Mouse (Mus musculus) liver, embryonic 14.5 days (tissue): ENCODE measurements around the gene Pbrm1. TPM values are rescaled to one million over a fixed set of nuclear protein-coding genes. Genes with fewer than 3 reads are reported as not detected.

Experiments used
- ATAC-seq: fragments of 200-750 bp; cut with Nextera tagmentation; 2 replicates; pipeline ENCODE4 v1.8.0; 2017; ENCODE audit warnings: moderate number of reproducible peaks, mild to moderate bottlenecking, moderate library complexity; ENCODE audit not compliant: insufficient read depth
- DNase-seq, 3 experiments: peaks; one replicate each; pipeline ENCODE4 v3.0.0-alpha.2; 2012 to 2013; ENCODE audit warnings: low read depth in 3 of 3, low spot score in 3 of 3
- H3K27ac ChIP-seq: fragments of 300-500 bp; sonication (generic); 2 replicates; pipeline ENCODE4 v1.5.1; 2014; ENCODE audit warnings: moderate library complexity, mild to moderate bottlenecking, control low read depth, inconsistent platforms
- H3K27me3 ChIP-seq: fragments of 300-500 bp; sonication (generic); 2 replicates; pipeline ENCODE4 v1.6.1; 2014; ENCODE audit warnings: mild to moderate bottlenecking, low read length, moderate library complexity; ENCODE audit not compliant: control insufficient read depth, insufficient read depth
- H3K36me3 ChIP-seq: fragments of 300-500 bp; sonication (generic); replicated peaks from 2 replicates; pipeline ENCODE4 v1.6.1; 2014; ENCODE audit warnings: low read depth; ENCODE audit not compliant: control insufficient read depth, insufficient read depth
- H3K4me1 ChIP-seq, 2 experiments: fragments of 200-500 bp in 1 of 2; fragments of 300-500 bp in 1 of 2; sonication (generic) in 1 of 2; replicated peaks; 2 replicates each; pipeline ENCODE4 v1.6.1; 2012 to 2014; ENCODE audit warnings: antibody characterized with exemption in 1 of 2, inconsistent platforms in 1 of 2, low read length in 1 of 2; ENCODE audit not compliant: control insufficient read depth in 2 of 2, insufficient read depth in 2 of 2
- H3K4me2 ChIP-seq: fragments of 300-500 bp; sonication (generic); 2 replicates; pipeline ENCODE4 v1.6.1; 2014; ENCODE audit warnings: low read depth, mild to moderate bottlenecking, control low read depth, moderate library complexity
- H3K4me3 ChIP-seq, 2 experiments: fragments of 200-500 bp in 1 of 2; fragments of 300-500 bp in 1 of 2; sonication (generic) in 1 of 2; 2 replicates each; pipeline ENCODE4 v1.5.1; 2012 to 2014; ENCODE audit warnings: low read depth in 2 of 2, low read length in 2 of 2, mild to moderate bottlenecking in 2 of 2, control low read depth in 1 of 2, inconsistent platforms in 1 of 2, moderate library complexity in 1 of 2; ENCODE audit not compliant: insufficient read depth in 1 of 2
- H3K9ac ChIP-seq: fragments of 300-500 bp; sonication (generic); replicated peaks from 2 replicates; pipeline ENCODE4 v1.6.1; 2014; ENCODE audit warnings: mild to moderate bottlenecking, control low read depth, moderate library complexity
- H3K9me3 ChIP-seq: fragments of 300-500 bp; sonication (generic); 2 replicates; pipeline ENCODE4 v1.6.1; 2016; ENCODE audit warnings: low read length, mixed read lengths; ENCODE audit not compliant: control insufficient read depth
- CTCF ChIP-seq: IDR thresholded peaks from 2 replicates; pipeline ENCODE4 v1.5.1; 2016; ENCODE audit warnings: antibody characterized with exemption, low read depth, control low read depth
- EP300 ChIP-seq: IDR thresholded peaks from 2 replicates; pipeline ENCODE4 v1.6.1; 2016; ENCODE audit warnings: antibody characterized with exemption, low read depth
- WGBS: fragments of 180-500 bp; shearing (Covaris S2); extraction: QIAGEN DNeasy Blood & Tissue Kit; methylation state at CpG from one replicate; pipeline ENCODE4 v1.1.7; 2014; ENCODE audit not compliant: insufficient replicate concordance; 5-methylcytosine and 5-hydroxymethylcytosine counted together
- polyA plus RNA-seq, 2 experiments: library from polyadenylated mRNA; depleted of rRNA in 1 of 2; stranded (reverse) in 1 of 2; unstranded in 1 of 2; fragments of >200 nt; fragmentation: Nextera tagmentation in 1 of 2; extraction: Ambion mirVana in 1 of 2; gene quantifications; 2 replicates each; pipeline versions ENCODE4 v1.2.1 to v1.2.3; 2012 to 2014

Gene Pbrm1
- polyA plus RNA-seq, 2 experiments, result 10.3 to 35.3 TPM

DNA sequence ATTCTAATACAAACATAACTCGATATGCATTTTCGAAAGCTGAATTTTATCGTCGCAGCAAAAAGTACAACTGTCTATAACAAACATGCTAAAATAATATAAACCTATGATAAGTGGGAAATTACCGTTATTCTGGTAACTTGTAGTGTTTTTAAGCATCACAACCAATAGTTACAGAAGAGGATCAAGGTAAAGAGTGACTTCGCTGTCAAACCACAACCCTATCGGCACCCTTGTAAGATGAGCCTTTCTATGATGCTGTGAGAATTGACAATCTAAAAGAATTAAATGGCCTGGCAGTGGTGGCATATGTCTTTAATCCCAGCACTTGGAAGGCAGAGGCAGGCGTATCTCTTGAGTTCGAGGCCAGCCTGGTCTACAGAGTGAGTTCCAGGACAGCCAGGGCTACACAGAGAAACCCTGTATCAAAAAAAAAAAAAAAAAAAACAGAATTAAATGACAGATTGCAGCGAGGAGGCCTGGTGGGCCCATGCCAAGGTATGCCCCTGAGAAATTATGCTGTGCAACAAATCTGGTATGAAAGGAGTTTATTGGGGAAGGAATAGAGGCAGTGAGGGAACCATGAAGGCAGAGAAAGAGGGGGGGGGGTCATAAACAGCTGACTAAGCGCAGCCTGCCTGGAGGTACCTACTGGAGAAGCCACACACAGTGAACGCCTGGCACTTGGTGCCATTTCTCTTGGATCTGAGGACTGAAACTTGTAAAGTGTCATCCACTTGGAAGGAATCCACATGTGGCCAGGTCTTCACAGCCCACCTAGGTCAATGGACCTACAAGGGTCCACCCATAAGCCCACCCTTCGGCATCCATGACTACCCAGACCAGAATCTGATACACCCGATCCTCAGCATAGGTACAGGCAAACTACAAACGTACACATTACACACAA lies 110.6 kb downstream of the Pbrm1 start:
- Histone ChIP-seq H3K9ac (peak overlapping the region; percentile 25), H3K27me3 (no peaks in the 10 kb centered on the region), H3K4me3 (peak overlapping the region; percentile 60 to 86), H3K4me1 (peaks cover 46 to 54% of the 10 kb centered on the region in 2 experiments), H3K4me2 (peak overlapping the region; percentile 99), H3K9me3 (no peaks in the 10 kb centered on the region), H3K36me3 (no peaks in the 10 kb centered on the region; the same call in 1 of the 2 replicates), H3K27ac (peak overlapping the region; percentile 32; the same call in 1 of the 2 replicates)
- no peak for ATAC-seq
- TF ChIP-seq CTCF, result no peak
- TF ChIP-seq EP300, result no peak
- 55% methylated on average over 15 of the region's 15 CpGs for WGBS
- no peak for DNase-seq

DNA sequence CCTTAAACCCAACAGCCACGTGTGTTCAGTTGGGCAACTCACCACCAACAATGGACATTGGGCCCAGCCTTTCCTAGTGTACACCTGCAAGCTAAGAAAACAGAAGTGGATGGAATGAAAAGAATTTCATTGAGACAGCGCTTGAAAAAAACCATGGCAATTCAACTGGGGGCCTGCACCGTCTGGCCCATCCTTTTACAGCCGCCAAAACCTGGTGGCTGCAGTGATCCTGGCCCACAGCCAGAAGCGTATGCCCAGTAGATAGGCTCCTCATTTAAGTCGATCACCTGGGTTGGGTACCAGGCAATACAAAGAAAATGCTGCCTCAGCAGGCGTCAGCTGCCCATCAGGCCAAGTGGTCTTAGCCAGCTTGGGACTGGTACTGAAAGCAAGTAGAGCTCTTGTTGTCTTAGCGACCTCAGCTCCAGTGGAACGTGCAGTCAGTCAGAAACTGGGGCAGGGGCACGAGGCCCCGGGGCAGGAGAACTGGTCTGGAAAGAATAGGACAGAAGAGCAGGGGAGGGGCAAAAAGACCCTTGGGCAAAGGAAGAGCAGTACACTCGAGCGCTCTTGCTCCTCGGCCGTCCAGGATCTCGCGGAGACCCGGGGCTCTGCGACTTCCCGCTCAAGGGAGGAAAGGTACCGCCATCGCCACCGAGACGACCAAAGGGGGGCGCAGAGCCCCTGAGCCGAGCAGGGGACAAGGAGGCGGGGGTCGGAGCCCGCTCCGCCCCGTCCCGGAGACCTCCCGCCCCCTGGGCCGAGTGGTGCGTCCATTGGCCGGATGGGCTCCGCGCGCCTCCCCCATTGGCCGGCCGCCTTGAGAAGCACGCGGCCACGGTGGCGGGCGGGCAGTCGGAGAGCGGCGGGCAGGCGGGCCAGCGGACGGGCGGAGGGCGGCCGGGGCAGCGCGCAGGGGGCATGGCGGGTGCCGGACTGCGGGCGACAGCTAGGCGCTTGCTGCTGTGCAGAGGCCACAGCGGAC lies 111.6 kb downstream of the Pbrm1 start, which contains the start of gene Nt5dc2:
Gene Nt5dc2, plus strand, starts transcription at position 818 of the 985 bp plus-strand sequence.
- ATAC-seq, result peak; percentile 64

DNA sequence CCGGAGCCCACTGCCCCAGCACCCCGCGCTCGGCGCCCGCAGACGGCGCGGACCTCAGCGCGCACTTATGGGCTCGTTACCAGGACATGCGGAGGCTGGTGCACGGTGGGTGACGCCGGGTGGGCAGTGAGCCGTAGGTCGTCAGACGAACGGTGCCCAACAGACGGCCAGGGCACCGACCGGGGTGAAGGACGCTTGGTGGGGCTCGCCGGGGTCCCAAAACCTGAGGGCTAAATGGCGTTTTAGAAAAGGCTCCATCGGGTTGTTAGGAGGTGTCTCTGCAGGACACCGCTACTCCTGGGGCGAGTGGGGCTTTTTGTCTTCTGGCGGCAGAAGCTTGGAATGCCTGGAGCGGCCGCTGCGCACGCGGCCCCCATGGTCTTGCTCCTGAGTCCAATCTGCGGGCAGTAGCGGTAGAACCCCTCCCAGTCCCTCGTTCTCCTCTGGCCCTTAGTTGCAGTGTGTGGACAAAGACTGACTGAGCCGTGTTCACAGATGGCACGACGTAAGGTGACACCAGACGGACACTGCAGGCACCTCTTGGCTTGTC lies 112.4 kb downstream of the Pbrm1 start:
- TF ChIP-seq EP300, result no peak
- TF ChIP-seq CTCF, result no peak
- Histone ChIP-seq H3K4me3 (peak overlapping the region; percentile 73 to 85), H3K4me1 (peaks cover 31 to 39% of the 10 kb centered on the region in 2 experiments), H3K27ac (peak overlapping the region; percentile 50), H3K4me2 (peak overlapping the region; percentile 93), H3K36me3 (peaks cover 12% of the 10 kb centered on the region), H3K9ac (peak overlapping the region; percentile 90), H3K9me3 (no peaks in the 10 kb centered on the region), H3K27me3 (no peaks in the 10 kb centered on the region)
- ATAC-seq, result peak; percentile 1; the same call in 1 of the 2 replicates
- under 1% methylated on average over 43 of the region's 43 CpGs for WGBS
- no peak for DNase-seq

More for the DNA sequence above, 111.6 kb downstream of the Pbrm1 start, which contains the start of gene Nt5dc2:
- H3K4me1 ChIP-seq, result peaks cover 38 to 45% of the 10 kb centered on the region in 2 experiments
- H3K4me3 ChIP-seq, result peak within 1 kb of the TSS; percentile 73 to 85
- TF ChIP-seq EP300 (no peak), CTCF (peak; percentile 22; the same call in 1 of the 2 replicates)
- peak within 1 kb of the TSS; percentile 90 for H3K9ac ChIP-seq
- no peaks in the 10 kb centered on the region for H3K9me3 ChIP-seq
- DNase-seq, result peak; percentile 69 to 73 (median 72)
- no peaks in the 10 kb centered on the region for H3K27me3 ChIP-seq
- peak within 1 kb of the TSS; percentile 93 for H3K4me2 ChIP-seq
- H3K36me3 ChIP-seq, result peaks cover 4% of the 10 kb centered on the region
- peak within 1 kb of the TSS; percentile 61 for H3K27ac ChIP-seq
- WGBS, result 6% methylated on average over 59 of the region's 63 CpGs

DNA sequence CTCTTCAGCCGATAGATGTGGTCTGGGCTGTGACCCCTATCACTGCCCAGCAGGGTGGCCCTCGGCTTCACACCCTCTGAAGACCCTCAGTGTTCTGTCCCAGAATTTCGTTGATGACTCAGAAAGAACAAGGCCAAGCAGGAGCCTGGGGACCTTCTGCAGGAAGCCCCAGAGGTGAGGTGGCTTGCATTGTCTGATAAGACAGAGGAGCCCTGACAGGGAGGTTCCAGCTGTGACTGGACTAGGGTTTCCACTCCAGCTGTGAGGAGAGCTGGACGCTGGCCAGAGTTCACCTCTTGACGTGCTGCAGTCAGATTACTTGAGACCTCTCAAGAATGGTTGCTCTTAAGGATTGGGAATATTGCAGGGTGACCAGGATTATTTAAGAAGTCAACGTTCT lies 113.1 kb downstream of the Pbrm1 start:
- no peak for DNase-seq
- H3K4me1 ChIP-seq, result peaks cover 25 to 33% of the 10 kb centered on the region in 2 experiments

More for the DNA sequence above, 113.1 kb downstream of the Pbrm1 start:
- Histone ChIP-seq H3K27me3 (no peaks in the 10 kb centered on the region), H3K4me3 (peak overlapping the region; percentile 73 to 85), H3K36me3 (peaks cover 18% of the 10 kb centered on the region), H3K9ac (peak overlapping the region; percentile 90), H3K4me2 (peak overlapping the region; percentile 93), H3K9me3 (no peaks in the 10 kb centered on the region), H3K27ac (no peak overlapping the region)
- no peak for ATAC-seq
- WGBS, result 5% methylated on average over 6 of the region's 6 CpGs
- TF ChIP-seq EP300, result no peak
- TF ChIP-seq CTCF, result no peak
